Mouse (Mus musculus) testis, adult 2 months (tissue): ENCODE results near the gene Rsf1.

Experiments
- CTCF ChIP-seq: fragments of 200-500 bp; IDR thresholded peaks from 2 replicates; pipeline ENCODE4 v1.5.1; 2012; ENCODE audit warnings: low read depth, mild to moderate bottlenecking, inconsistent platforms, low read length, moderate library complexity; ENCODE audit not compliant: control insufficient read depth, insufficient read depth, insufficient replicate concordance
- POLR2A ChIP-seq: fragments of 200-500 bp; IDR thresholded peaks from 2 replicates; pipeline ENCODE4 v1.6.1; 2012; ENCODE audit warnings: low read depth, mild to moderate bottlenecking, inconsistent platforms, low read length, moderate library complexity; ENCODE audit not compliant: control insufficient read depth

DNA sequence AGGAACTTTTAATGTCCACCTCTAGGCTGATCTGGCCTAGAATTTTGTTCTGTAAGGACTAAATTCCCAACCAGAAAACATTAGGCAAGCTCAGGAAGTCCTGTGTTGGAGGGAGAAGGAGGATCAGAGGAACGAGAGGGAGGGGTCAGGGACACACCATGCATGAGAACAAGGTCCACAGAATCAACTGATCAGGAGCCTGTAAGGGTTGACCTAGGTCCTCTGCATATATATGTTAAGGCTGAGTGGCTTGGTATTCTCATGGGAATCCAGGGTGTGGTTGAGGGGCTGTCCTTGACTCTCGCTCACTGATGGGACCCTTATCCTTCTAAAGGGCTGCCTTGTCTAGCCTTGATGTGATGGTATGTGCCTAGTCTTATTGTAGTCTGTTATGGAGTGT, 16.1 kb upstream of the Rsf1 start:
- no peak for TF ChIP-seq CTCF
- no peak for TF ChIP-seq POLR2A
